Mouse (Mus musculus) heart, embryonic 14.5 days (tissue): ENCODE measurements around the gene Slirp. TPM values are rescaled to one million over a fixed set of nuclear protein-coding genes. Genes with fewer than 3 reads are reported as not detected.

ENCODE experiments used
- ATAC-seq: fragments of 200-750 bp; cut with Nextera tagmentation; 2 replicates; pipeline ENCODE4 v1.8.0; 2017; ENCODE audit warnings: low read depth, moderate TSS enrichment; ENCODE audit not compliant: insufficient number of reproducible peaks, insufficient read depth, low FRiP score
- H3K27ac ChIP-seq, 2 experiments: fragments of 200-500 bp in 1 of 2; fragments of 300-500 bp in 1 of 2; sonication (generic) in 1 of 2; replicated peaks in 1 of 2; 2 replicates each; pipeline ENCODE4 v1.5.1; 2012 to 2014; ENCODE audit warnings: low read depth in 2 of 2, low read length in 2 of 2, control low read depth in 1 of 2, mild to moderate bottlenecking in 1 of 2, mixed read lengths in 1 of 2; ENCODE audit not compliant: control insufficient read depth in 1 of 2, insufficient read depth in 1 of 2
- H3K27me3 ChIP-seq: fragments of 300-500 bp; sonication (generic); 2 replicates; pipeline ENCODE4 v1.6.1; 2014; ENCODE audit warnings: mild to moderate bottlenecking, low read length, control low read depth; ENCODE audit not compliant: control insufficient read depth, insufficient read depth
- H3K36me3 ChIP-seq: fragments of 300-500 bp; sonication (generic); 2 replicates; pipeline ENCODE4 v1.6.1; 2014; ENCODE audit warnings: mild to moderate bottlenecking, control low read depth, low read length, mixed read lengths; ENCODE audit not compliant: control insufficient read depth, insufficient read depth
- H3K4me1 ChIP-seq, 2 experiments: fragments of 200-500 bp in 1 of 2; fragments of 300-500 bp in 1 of 2; sonication (generic) in 1 of 2; 2 replicates each; pipeline ENCODE4 v1.6.1; 2012 to 2014; ENCODE audit warnings: low read length in 2 of 2, control low read depth in 1 of 2, mixed read lengths in 1 of 2; ENCODE audit not compliant: control insufficient read depth in 2 of 2, insufficient read depth in 2 of 2
- H3K4me2 ChIP-seq: fragments of 300-500 bp; sonication (generic); 2 replicates; pipeline ENCODE4 v1.6.1; 2014; ENCODE audit warnings: mild to moderate bottlenecking, low read length
- H3K4me3 ChIP-seq, 2 experiments: fragments of 200-500 bp in 1 of 2; fragments of 300-500 bp in 1 of 2; sonication (generic) in 1 of 2; 2 replicates each; pipeline ENCODE4 v1.5.1; 2012 to 2014; ENCODE audit warnings: low read length in 2 of 2, mild to moderate bottlenecking in 2 of 2, control low read depth in 1 of 2, low read depth in 1 of 2, moderate library complexity in 1 of 2; ENCODE audit not compliant: control insufficient read depth in 1 of 2, insufficient read depth in 1 of 2
- H3K9ac ChIP-seq: fragments of 300-500 bp; sonication (generic); 2 replicates; pipeline ENCODE4 v1.6.1; 2014; ENCODE audit warnings: mild to moderate bottlenecking, low read length
- H3K9me3 ChIP-seq: fragments of 300-500 bp; sonication (generic); 2 replicates; pipeline ENCODE4 v1.6.1; 2016; ENCODE audit warnings: low read length, control low read depth; ENCODE audit not compliant: control insufficient read depth
- WGBS: fragments of 180-500 bp; shearing (Covaris S2); extraction: QIAGEN DNeasy Blood & Tissue Kit; methylation state at CpG from one replicate; pipeline ENCODE4 v1.1.7; 2014; 5-methylcytosine and 5-hydroxymethylcytosine counted together
- polyA plus RNA-seq: library from polyadenylated mRNA; unstranded; fragments of >200 nt; fragmentation: Nextera tagmentation; extraction: Ambion mirVana; gene quantifications from 2 replicates; pipeline ENCODE4 v1.2.1, GENCODE M21; 2014

Slirp gene
- polyA plus RNA-seq, 1 experiment from 2014 or later: 265 TPM

- Histone ChIP-seq H3K4me1 (no peaks in the 10 kb centered on the region), H3K9me3 (no peaks in the 10 kb centered on the region), H3K27me3 (no peaks in the 10 kb centered on the region), H3K36me3 (peaks cover 6% of the 10 kb centered on the region), H3K27ac (no peak overlapping the region), H3K4me2 (no peak overlapping the region), H3K9ac (no peak overlapping the region), H3K4me3 (no peak overlapping the region)
- 72% methylated on average over 5 of the region's 5 CpGs for WGBS
- ATAC-seq: no peak
These were observed 24.8 kb upstream of the Slirp start for GRCm38 (mm10) chr12:87418921-87419320.

GRCm38 (mm10) chr12:87419974-87420485 is 23.7 kb upstream of the Slirp start:
- Histone ChIP-seq H3K9ac (no peak overlapping the region), H3K27ac (no peak overlapping the region), H3K4me3 (no peak overlapping the region), H3K9me3 (no peaks in the 10 kb centered on the region), H3K27me3 (no peaks in the 10 kb centered on the region), H3K4me2 (no peak overlapping the region), H3K36me3 (peaks cover 12% of the 10 kb centered on the region), H3K4me1 (no peaks in the 10 kb centered on the region)
- no peak for ATAC-seq
- 64% methylated on average over 12 of the region's 12 CpGs for WGBS

GRCm38 (mm10) chr12:87421708-87422507 is 21.8 kb upstream of the Slirp start:
- Histone ChIP-seq H3K27me3 (no peaks in the 10 kb centered on the region), H3K4me2 (no peak overlapping the region), H3K36me3 (peaks cover 30% of the 10 kb centered on the region), H3K9ac (no peak overlapping the region), H3K4me1 (no peaks in the 10 kb centered on the region), H3K27ac (no peak overlapping the region), H3K4me3 (no peak overlapping the region), H3K9me3 (no peaks in the 10 kb centered on the region)
- ATAC-seq: no peak
- WGBS: 70% methylated on average over 5 of the region's 5 CpGs

GRCm38 (mm10) chr12:87423700-87424099 is 20.0 kb upstream of the Slirp start:
- Histone ChIP-seq H3K9me3 (no peaks in the 10 kb centered on the region), H3K4me2 (no peak overlapping the region), H3K4me3 (no peak overlapping the region), H3K36me3 (peaks cover 48% of the 10 kb centered on the region), H3K4me1 (no peaks in the 10 kb centered on the region), H3K27me3 (no peaks in the 10 kb centered on the region), H3K27ac (no peak overlapping the region), H3K9ac (no peak overlapping the region)
- 39% methylated on average over 1 of the region's 1 CpGs for WGBS
- ATAC-seq: no peak

- H3K9me3 ChIP-seq: no peaks in the 10 kb centered on the region
- H3K27me3 ChIP-seq: no peaks in the 10 kb centered on the region
- H3K4me2 ChIP-seq: no peak overlapping the region
- H3K36me3 ChIP-seq: peaks cover 56% of the 10 kb centered on the region
- no peak overlapping the region for H3K27ac ChIP-seq
- no peak for ATAC-seq
- H3K4me1 ChIP-seq: no peaks in the 10 kb centered on the region
- no peak overlapping the region for H3K9ac ChIP-seq
- 40% methylated on average over 3 of the region's 3 CpGs for WGBS
- no peak overlapping the region for H3K4me3 ChIP-seq
These were observed 19.2 kb upstream of the Slirp start for GRCm38 (mm10) chr12:87424516-87424915.

- Histone ChIP-seq H3K9ac (no peak overlapping the region), H3K9me3 (no peaks in the 10 kb centered on the region), H3K36me3 (peaks cover 75% of the 10 kb centered on the region), H3K4me1 (no peaks in the 10 kb centered on the region), H3K4me2 (no peak overlapping the region), H3K27me3 (no peaks in the 10 kb centered on the region), H3K4me3 (no peak overlapping the region), H3K27ac (no peak overlapping the region)
- ATAC-seq: no peak
- WGBS: 90% methylated on average over 5 of the region's 5 CpGs
These were observed 17.2 kb upstream of the Slirp start for GRCm38 (mm10) chr12:87426354-87427031.

GRCm38 (mm10) chr12:87428295-87428694 is 15.4 kb upstream of the Slirp start:
- WGBS: 82% methylated on average over 2 of the region's 2 CpGs
- Histone ChIP-seq H3K27ac (no peak overlapping the region), H3K36me3 (peaks cover 88% of the 10 kb centered on the region), H3K9ac (no peak overlapping the region), H3K4me1 (no peaks in the 10 kb centered on the region), H3K4me3 (no peak overlapping the region), H3K27me3 (no peaks in the 10 kb centered on the region), H3K4me2 (no peak overlapping the region), H3K9me3 (no peaks in the 10 kb centered on the region)
- ATAC-seq: no peak
